Mouse (Mus musculus): ENCODE measurements around the gene 2310057M21Rik. TPM values are rescaled to one million over a fixed set of nuclear protein-coding genes. Genes with fewer than 3 reads are reported as not detected.
"Not testable (repeated sequence)": the region's sequence is repeated elsewhere in the genome, so short reads cannot be mapped to it uniquely, and the experiment has no call there.

Gene 2310057M21Rik
- total RNA-seq (2021) = 10 to 100 TPM; 29.6 to 31.2 TPM

DNA sequence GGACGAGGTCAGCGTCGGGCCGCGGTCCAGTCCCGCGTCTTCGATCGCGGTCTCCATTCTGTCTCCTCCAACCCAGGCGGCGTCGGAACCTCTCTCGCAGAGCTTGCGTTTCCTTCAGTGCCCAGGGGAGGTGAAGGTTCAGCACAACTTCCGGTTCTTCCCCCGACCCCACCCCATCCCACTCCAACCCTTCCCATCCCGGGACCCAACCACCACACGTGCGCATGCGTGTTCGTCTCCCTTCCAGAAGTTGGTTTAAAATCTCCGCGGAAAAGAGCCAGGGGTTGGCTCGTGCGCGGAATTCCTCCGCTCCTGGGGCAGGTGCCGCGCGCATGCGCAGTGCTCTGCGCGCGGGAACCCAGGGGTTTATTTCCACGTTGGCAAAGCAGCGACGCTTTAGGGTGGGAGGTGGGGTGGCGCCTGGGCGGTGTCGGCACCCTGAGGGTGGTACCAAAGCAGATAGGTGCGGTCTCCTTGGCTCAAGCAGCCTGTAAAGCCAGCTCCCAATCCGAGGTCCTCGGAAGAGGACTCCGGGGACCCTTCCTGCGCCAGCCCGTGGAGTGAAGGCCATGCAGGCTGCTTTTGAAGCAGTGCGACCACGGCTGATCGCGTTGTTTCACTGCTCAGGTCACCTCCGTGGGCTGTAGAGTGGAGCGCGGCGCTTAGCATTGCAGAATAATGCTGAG lies at the start of gene 2310057M21Rik:
2310057M21Rik (minus strand) TSS at position 145 of the 686 bp plus-strand sequence.
- intact Hi-C loops (cut with DNase I) = loop anchor here (2.0 kb wide), 1 partner anchor 48 kb away; the partner anchor contains the start of genes Acadsb and Ikzf5

DNA sequence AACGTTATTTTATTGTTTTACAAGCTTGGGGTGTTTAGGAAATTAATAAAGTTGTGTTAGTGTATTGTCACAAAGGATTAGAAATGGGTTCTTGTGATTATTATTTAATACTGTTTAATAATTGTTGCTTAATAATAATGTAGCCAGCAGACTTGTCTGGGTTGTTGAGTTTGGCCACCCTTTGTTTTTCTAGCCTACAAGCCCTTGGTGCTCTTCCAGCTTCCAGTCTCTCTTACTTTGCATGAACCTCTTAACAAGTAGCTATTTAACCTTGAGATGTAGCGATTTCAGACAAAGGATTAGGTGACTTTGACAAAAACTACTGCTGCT lies 49.3 kb upstream of the 2310057M21Rik start:
- intact Hi-C loops (cut with DNase I) = loop anchor here (2.0 to 10.0 kb wide), 2 partner anchors 49 to 133 kb away; partner anchors contain the start of genes 2310057M21Rik, Hmx2 and Hmx3
- no peak for DNase-seq (ENCODE audit: low spot score in 2 of 2)

More for the DNA sequence above, at the start of gene 2310057M21Rik:
- peak; percentile 92 for DNase-seq (ENCODE audit: low spot score in 2 of 2)

DNA sequence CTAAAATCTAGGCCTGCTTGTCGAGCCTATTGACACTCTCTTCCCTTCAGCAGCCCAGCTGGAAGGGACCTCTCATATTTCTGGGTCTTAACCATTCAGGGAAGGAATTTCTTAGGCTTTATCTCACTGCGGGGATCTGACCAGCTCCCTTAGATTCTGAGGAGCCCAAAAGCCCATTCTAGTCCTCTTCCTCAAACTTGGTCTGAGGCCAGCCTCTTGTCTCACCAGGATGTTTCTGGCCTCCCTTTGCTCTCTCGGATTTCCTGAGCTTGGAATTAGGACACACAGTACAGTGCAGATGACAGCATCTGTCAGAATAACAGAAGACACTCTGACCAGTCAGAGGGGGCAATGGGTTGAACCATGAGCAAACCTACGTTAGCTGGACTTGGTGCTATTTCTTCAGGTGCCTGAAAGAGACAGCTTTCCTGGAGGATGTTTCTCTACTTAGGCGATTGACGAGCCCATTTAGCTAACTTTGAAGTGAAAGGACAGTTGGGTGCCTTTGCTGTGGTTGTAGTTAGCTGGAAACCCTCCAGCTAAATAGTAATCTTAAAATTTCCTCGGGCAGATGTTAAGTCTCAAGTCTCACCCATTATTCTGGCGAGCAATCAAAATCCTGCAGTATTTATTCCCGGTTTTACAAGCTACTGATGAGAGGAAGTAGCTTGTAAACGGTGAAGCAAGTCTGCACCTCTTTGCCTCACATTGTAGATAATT lies 48.8 kb upstream of the 2310057M21Rik start:
- DNase-seq (ENCODE audit: low spot score in 2 of 2) = no peak
- intact Hi-C loops (cut with DNase I) = loop anchor here (2.0 to 10.0 kb wide), 2 partner anchors 49 to 133 kb away; partner anchors contain the start of genes 2310057M21Rik, Hmx2 and Hmx3

DNA sequence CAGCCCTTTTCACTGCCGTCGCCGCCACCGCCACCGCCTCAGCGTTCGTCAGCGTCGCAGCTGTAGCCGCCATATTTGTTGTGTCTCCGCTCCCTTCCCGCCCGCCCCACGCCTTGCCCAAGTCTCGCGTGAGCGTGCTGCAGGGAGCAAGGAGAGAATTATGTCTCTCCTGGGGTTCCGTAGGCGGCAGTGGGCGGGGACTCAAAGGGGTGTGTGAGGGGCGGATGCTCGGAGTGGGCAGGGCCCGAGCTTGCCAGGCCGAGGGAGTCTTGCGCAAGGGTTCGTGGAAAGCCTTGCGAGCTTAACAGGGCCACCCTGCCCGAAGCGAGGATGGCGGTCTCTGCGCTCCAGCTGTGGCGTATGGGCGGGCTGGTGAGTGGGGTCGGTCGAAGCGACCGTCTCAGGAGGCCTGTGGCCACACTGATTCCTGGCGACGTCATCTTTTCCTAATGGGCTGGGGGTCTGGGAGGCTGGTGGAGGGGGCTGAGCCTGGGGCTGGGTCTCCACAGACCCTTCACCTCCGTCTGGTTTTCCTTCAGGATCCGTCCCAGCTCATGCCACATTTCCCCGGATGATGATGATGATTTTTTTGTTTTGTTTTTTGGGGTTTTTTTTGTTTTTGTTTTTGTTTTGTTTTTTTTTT lies 48.0 kb upstream of the 2310057M21Rik start, which contains the start of the genes Ikzf5 and Acadsb:
Ikzf5 (minus strand) TSS at position 106 of the 643 bp plus-strand sequence.
Acadsb (plus strand) TSS at position 186 of the 643 bp plus-strand sequence.
- intact Hi-C loops (cut with DNase I) = loop anchor here (2.0 to 10.0 kb wide), 2 partner anchors 48 to 134 kb away; partner anchors contain the start of genes 2310057M21Rik, Hmx2 and Hmx3
- peak; percentile 99 for DNase-seq (ENCODE audit: low spot score in 2 of 2)

DNA sequence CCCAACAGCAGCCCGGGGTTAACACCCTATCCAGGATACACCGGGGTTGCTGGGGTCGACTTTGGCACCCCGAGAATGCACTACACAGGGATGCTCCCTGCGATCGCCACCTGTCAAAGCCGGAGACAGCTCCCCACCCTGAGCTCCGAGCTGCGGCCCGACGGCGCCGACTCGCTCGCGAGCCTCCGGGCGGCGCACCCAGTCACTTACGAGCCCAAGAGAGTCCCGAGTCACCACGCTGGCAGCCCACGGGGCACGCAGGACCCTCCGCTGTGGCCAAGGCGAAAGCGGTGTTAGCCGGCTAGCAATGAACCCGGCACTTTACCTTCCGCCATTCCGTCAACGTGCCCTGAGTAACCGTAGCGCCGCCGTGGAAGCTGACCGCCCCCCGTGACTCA lies 47.4 kb upstream of the 2310057M21Rik start:
- intact Hi-C loops (cut with DNase I) = loop anchor here (2.0 to 10.0 kb wide), 2 partner anchors 47 to 135 kb away; partner anchors contain the start of genes 2310057M21Rik, Hmx2 and Hmx3
- DNase-seq (ENCODE audit: low spot score in 2 of 2) = no peak

DNA sequence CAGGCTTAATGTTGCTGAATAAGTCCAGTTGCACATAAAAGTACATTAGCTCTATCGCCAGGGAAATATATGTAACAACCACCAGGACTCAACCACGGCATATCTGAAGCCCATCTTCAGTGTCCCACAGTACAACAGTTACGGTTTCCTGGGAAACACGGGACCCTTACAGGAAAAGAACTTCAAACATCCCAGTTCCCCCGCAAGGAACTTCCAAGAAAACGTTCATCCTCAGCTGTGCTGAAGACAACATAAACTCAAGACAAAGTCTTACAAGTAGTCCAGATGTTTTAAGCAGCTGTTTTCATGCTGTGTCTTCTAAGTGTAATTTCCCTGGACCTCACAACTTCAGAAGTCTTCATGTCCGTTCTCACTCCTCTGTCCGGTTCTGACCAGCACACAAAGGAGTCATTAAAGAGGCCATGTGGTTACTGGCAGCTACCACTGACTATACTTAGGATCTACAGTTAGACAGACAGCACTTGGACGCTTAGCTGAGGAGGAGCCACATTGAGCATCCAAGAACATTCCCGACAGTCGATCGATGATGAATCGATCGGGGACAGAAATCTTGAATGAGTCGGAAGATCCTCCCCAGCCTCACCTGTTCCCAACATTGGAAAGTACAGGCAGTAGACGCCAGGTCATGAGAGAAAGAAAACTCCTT lies 46.9 kb upstream of the 2310057M21Rik start:
- DNase-seq (ENCODE audit: low spot score in 2 of 2) = peak in 1 of 2 experiments; percentile 7
- intact Hi-C loops (cut with DNase I) = no loop called here

DNA sequence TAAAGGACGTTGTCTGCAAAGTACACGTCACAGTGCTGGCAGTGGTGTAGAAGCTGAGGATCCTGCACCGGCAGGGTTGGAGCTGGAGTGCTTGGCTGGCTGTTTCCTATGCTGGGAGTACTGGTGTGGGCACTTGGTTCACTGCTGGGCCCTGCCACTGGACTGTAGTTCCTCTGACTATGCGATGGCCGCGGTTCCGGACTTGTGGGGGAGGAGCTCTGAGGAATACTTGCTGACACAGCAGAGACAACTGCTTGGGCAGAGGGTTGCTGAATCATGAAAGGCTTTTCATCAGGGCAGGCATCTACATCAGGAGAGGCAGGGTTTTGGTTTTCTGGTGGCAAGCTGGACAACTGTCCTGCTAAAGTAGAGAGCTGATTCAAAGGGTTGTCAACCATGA lies 29.2 kb upstream of the 2310057M21Rik start:
- DNase-seq (ENCODE audit: low spot score in 2 of 2); intact Hi-C loops (cut with DNase I): not testable (repeated sequence)

DNA sequence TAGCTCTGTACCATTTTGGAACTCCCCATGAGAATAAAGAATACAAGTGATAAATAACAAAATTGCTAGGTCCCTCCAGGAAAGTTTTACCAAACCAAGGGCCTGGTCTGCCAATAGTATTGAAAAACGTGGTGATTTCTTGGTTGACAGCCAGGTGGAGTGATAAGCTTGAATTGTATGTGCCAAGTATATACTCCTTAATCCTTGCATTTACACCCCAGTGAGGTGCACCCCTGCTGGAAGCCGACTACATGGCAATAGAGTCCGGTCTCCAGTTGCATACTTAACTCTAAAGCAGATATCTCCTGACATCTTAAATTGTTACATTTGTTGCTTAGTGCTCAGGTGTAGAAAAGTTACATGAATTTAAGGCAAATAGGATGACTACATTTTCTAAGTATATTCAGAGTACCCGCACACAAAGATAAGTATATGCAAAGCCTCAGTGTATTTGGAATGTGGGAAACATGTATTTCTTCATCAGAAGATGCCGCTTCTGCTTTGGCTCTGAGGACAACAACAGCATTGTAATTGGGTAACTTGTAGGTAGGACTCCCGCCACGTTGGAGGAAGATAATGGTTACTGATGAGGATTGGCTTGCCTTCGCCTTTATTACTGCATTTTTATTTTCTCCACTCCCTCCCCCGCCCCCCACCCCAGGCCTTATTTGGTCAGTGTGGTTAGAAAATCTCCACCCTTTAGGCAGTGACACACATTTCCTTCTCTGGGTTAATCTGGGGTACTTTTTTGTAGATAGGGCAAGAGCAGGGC lies 9.5 kb upstream of the 2310057M21Rik start:
- intact Hi-C loops (cut with DNase I) = no loop called here

DNA sequence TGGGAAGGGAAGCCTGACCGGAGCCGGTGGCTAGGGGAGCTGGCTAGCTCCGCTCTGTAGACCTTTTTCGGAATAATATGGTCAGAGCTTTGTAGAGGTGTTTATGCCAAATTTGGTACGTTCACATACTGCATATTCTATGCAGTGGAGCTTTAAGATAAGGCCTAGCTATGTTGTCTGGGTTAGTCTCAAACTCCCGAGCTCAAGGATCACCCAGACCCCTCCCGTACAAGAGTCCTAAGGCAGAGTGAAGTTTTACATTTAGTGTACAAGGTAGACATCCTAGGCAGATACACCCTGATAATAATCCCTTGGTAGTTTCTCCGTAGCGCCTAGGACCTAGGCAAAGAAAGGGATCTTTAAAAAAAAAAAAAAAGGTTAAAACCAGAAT lies 8.9 kb upstream of the 2310057M21Rik start:
- DNase-seq (ENCODE audit: low spot score in 2 of 2) = no peak
- intact Hi-C loops (cut with DNase I) = no loop called here

More for the DNA sequence above, 9.5 kb upstream of the 2310057M21Rik start:
- DNase-seq (ENCODE audit: low spot score in 2 of 2) = no peak

DNA sequence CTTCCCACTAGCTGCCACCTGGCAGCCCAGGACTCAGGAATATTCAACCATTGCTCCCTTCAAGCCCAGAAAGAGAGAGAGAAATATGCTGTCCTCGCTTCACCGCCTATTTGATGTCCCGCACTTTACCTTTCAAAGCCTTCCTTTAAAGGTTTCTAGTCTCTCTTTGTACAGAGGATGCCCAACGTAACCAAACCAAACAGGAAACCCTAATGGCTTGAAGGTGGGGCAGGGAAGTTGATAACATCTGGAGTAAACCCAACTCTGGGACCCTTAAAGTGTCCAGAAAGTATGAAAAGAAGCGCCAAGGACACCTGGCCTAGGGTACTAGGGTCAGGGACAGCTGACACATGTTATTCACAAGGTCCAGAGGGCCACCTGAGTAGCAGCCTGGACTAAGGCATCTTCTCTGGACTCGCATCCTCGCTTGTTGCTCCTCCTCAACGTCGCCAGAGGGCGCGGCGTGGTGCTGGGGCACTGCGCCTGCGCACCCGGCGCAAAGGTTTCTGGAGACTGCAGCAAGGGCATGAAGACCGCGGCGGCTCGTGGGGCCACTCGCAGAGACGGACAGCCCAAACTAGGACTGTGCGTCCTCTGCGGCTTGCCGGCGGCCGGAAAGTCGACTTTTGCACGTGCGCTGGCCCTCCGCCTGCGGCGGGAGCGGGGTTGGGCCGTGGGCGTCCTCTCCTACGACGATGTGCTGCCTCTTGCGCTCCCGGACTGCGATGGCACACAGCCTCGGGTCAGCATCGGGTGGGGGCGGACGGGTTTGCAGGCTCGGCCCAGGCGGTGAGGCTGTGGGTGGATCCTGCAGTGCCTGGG lies 8.3 kb upstream of the 2310057M21Rik start, which contains the start of gene Pstk:
Pstk (plus strand) TSS at position 494 of the 822 bp plus-strand sequence.
- intact Hi-C loops (cut with DNase I) = no loop called here
- DNase-seq (ENCODE audit: low spot score in 2 of 2) = peak; percentile 91 to 94

DNA sequence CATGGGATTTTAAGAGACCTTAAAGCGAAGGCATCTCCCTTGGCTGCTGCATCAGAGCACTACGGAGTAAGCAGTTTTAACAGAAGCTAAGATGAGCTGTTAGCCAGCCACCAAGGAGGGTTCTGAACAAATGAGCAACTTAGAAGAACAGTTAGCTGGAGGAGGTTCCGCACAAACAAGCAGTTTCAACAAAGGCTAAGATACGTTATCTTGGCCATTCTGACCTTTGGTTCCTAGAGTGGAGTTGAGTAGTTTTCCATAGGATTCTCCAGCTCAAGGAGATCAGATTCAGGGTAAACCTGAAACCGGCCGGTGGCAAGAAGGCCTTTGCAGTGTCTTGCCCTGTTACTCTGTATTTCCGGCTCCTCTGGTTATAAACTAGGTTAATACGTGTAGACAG lies 1.6 kb upstream of the 2310057M21Rik start:
- no peak for DNase-seq (ENCODE audit: low spot score in 2 of 2)
- intact Hi-C loops (cut with DNase I) = no loop called here

DNA sequence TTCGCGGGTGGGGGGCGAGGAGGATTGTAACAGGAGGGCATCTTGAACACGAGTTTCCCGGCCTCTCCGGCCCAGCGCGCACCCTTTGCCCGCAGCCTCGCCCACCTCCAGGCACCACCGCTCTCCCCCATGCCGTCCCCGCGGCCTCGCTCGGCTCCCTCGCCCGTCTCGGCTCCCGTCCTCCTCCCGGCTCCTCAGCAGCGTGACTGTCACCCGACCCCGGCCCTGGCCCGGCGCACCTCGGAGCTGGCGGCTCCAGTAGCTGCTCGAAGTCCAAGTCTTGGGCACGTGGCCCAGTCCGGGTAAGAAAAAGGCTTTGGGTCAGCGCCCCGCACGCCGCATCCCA lies 317 bp downstream of the 2310057M21Rik start:
- intact Hi-C loops (cut with DNase I) = loop anchor here (2.0 kb wide), 1 partner anchor 49 kb away; the partner anchor contains the start of genes Acadsb and Ikzf5
- DNase-seq (ENCODE audit: low spot score in 2 of 2) = no peak

DNA sequence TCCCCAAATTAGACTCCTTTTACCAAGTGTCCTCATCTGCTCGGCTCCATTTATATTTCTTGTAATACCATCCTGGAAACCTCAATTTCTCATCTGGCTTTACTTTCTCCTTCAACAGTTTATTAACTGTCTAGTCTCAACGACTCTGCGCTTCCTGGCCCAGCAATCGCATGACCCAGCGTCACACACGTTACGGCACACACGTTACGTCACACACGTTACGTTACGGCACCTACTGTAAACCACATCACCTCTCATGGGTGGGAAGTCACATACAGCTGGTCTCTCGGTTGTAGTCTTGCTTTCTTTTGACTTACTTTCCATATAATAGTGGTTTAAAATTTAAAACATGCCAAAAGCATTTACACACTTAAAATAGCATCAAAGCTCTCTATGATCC lies 6.5 kb downstream of the 2310057M21Rik start:
- intact Hi-C loops (cut with DNase I) = no loop called here
- DNase-seq (ENCODE audit: low spot score in 2 of 2) = no peak

DNA sequence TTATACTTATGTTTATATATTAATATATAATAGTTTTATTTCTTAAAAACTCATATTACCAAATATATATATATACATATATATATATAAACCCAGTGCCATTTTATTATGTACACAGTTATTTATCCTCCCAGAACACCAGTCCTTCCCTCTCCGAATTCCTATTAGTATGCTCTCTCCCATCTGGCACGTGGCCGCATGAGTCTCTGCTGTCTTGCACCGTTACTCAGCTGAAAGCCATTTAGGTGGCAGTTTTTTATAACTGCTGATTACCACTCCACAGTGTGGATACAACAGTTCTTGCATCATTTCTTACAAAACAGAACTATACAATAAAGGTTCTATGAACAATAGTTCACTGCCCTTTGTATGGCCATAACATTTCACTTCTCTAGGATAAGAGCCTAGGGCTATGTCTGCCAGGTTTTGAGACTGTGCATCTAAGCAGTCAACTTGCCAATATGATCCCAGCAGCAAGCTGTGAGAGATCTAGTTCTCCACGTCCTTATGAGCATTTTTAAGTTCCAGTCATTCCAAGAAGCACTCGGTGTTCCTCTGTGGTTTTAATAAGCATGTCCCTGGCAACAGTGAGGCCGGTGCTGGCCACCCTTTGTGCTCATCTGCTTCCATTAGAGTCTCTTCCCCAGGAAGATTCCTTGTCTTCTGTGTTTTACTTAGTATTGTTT lies 16.6 kb downstream of the 2310057M21Rik start:
- no peak for DNase-seq (ENCODE audit: low spot score in 2 of 2)
- intact Hi-C loops (cut with DNase I) = no loop called here

DNA sequence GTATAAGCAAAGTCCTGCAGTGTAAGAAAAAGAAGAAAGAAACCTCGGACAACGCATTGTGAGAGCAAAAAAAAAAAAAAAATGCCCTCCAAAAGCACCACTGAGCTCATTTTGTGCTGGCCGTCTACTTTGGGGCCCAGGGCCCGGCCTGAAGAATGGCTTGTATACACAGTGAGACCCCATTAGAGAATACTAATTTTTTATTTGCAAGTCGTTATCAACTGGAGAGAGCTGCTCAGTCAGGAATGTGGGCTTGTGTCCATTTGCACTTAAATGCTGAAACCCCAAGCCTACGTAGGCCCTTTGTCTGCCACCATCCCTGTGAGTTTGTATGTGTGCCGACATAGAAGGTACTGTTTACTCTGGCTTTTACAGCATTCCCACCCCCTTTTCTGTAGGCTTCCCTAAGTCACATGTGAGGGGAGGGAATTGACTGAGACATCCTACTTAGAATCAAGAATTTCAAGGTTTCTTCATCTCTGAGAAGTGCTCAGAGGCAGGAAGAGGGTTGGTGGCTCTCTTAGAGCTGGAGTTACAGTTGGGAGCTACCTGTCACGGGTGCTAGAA lies 25.0 kb downstream of the 2310057M21Rik start:
- intact Hi-C loops (cut with DNase I) = loop anchor here (10.0 kb wide), 1 partner anchor 153 kb away; no protein-coding TSS in a partner anchor
- no peak for DNase-seq (ENCODE audit: low spot score in 2 of 2)

DNA sequence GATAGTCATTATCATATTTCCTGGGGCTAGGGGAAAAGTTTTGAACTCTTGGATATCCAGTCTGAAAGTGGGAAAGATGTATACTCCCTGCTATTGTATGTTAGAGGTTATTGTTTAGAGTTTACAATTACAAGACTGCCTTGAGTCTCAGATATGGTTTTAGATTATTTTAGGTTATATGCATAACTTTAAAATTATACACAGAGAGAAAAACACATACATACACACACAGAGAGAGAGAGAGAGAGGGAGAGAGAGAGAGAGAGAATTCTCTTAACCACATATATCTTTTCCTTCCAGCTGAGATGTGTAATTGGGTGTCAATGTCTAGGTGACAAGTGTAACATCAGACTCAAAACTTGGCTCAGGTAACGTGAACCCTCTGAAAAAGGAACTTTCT lies 29.0 kb downstream of the 2310057M21Rik start, which contains the start of gene Fam24a:
Fam24a (plus strand) TSS at position 301 of the 400 bp plus-strand sequence.
- intact Hi-C loops (cut with DNase I) = loop anchor here (10.0 kb wide), 1 partner anchor 149 kb away; no protein-coding TSS in a partner anchor
- no peak for DNase-seq (ENCODE audit: low spot score in 2 of 2)

DNA sequence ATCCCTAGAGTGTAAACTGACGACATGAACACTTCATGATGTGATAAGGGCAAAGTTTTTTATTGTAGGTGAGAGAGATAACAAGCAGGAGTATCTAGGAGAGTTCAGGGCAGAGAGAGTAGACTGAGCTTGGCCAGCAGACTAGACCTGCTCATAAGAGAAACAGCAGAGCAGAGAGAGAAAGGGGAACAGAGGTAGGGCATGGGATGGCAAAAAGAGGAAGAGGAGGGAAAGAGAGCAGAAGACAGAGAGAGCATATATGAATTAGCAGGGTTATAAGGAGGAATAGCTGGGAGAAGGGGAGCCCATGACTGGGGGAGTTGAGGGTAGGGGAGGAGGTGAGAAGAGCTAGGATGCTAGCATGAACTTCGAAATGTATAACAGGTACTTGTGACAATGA lies 30.9 kb downstream of the 2310057M21Rik start:
- DNase-seq (ENCODE audit: low spot score in 2 of 2) = no peak
- intact Hi-C loops (cut with DNase I) = loop anchor here (10.0 kb wide), 1 partner anchor 147 kb away; no protein-coding TSS in a partner anchor
